Mouse (Mus musculus): ENCODE measurements around the gene Lgi4.

The Lgi4 gene

DNA sequence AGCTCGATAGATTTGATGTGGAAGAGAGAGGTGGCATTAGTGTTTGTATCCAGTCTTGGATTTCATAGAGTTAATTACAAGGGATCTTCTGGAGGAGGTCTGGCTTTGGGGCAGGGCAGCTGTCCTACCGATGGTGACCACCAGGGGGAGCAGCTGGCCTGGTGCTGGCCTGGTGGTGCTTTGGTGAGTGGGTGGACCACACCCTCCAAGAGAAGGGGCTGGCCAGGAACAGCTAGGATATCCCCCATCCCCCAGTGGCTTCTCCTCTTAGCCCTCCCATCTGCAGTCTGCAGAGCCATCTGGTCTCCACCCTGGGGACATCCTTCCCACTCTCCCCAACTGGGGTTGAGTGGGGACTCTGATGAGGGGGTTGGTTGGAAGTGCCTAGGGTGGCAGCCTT is at the start of gene Lgi4:
Gene Lgi4, plus strand, starts transcription at position 235 of the 400 bp plus-strand sequence.
- peak; percentile 40 to 71 for DNase-seq (ENCODE audit: low spot score in 2 of 2)

DNA sequence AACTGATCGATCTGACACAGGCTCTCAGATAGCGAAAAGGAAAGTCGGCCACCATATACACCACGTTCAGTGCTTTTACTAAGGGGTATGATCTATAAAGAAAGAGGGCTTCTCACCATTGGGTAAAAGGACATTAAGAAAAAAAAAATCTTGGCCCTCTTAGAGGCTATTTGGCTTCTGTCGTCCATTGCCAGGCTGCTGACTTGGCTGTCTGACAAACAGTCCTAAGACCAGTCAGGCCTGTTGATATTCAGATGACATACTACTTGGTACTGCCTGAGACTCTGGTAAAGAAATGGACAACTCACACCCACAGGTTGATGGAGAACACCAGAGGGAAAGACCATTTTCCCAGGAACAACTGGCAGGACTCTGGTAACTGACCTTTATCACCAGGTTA is 46.2 kb upstream of the Lgi4 start:
- DNase-seq (ENCODE audit: low spot score in 2 of 2), result no peak

- DNase-seq (ENCODE audit: low spot score in 2 of 2), result no peak
Observed at GRCm38 (mm10) chr7:31017104-31017901, 41.8 kb upstream of the Lgi4 start.

- DNase-seq (ENCODE audit: low spot score in 2 of 2), result no peak
Observed at GRCm38 (mm10) chr7:31028609-31029008, 30.5 kb upstream of the Lgi4 start.

DNA sequence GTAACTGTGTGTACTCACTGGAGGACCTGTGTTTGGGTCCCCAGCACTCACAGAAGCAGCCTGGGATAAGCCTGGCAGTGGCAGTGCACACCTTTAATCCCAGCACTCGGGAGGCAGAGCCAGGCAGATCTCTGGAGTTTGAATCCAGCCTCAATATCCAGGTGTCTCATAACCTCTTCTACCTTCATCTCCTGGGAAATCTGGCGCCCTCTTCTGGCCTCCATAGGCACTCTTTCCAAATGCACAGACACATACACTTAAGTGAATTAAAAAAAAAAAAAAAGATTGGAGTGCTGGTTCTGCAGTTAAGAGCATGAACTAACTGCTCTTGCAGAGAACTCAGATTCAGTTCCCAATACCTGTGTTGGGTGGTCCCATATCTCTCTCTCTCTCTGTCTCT is 28.4 kb upstream of the Lgi4 start:
- no peak for DNase-seq (ENCODE audit: low spot score in 2 of 2)

DNA sequence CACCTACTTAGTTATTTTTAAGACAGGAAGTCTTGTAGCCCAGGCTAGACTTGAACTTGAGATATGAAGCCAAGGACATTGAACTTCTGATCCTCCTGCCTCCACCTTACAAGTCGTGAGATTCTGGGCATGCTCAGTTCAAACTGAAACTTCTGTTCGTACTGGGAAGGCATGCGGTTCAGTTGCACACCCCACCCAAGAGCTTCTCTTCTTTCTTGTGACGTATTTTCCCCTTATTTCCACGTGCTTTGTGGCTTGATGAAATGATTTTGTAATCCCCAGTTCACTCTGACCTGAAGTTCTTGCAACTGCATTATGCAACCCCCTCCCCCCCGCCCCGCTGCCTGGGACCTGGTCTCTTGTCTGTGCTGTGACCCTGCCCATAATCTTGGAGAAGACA is 27.4 kb upstream of the Lgi4 start:
- DNase-seq (ENCODE audit: low spot score in 2 of 2), result no peak

DNA sequence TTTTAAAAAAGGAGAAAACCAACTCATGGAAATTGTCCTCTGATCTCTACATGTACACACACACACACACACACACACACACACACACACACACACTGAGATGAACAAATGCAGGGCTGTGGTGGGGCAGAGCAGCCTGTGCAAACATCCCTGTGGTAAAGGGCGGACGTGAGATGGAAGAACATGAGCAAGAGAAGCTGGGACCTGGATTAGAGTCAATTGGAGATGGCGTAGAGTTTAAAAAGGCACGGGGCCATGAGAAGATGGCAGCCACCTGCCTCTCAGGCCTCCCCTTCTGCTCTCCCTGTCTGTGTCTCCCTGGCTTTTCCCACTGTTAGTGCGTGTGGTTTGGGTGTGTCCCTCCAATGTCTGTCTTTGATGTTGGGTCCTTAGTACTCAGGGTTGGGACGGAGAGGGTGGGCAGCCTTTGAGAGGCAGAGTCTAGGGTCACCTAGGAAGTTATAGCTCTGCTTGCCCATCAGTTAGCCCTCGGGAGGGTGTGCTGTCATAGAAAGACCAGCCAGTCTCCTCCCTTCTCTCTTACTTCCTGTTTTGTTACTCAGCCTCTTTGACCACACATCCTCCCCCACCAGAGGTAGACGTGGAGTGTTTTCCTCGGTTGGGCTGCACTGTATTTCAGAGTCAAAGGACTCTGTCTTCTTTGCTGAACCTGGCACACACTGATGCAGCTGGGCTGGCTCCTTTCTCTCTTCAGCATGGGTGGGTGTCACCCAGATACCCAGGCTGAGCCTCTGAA is 25.6 kb upstream of the Lgi4 start:
- peak in 1 of 2 experiments; percentile 36 for DNase-seq (ENCODE audit: low spot score in 2 of 2)

DNA sequence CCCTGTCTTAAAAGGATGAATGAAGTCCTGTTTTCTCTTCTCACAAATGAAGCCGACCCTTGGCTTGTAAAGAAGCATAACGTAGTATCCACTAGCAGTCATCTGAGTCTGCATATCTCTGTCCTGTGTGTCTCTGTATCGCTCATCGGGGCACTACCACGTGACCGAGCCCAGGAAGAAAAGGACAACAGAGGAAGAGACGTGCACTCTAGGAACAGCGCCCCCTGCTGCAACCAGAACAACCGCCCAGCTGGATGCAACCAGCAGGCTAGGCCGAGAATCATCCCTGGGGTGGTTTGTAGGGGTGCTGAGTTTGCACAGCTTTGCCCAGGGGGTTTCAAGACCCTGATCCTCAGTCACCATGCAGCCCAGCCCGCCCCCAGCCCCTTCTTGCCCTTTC is 24.4 kb upstream of the Lgi4 start:
- DNase-seq (ENCODE audit: low spot score in 2 of 2), result peak in 1 of 2 experiments; percentile 43

- DNase-seq (ENCODE audit: low spot score in 2 of 2), result no peak
Observed at GRCm38 (mm10) chr7:31035291-31035690, 23.9 kb upstream of the Lgi4 start.

DNA sequence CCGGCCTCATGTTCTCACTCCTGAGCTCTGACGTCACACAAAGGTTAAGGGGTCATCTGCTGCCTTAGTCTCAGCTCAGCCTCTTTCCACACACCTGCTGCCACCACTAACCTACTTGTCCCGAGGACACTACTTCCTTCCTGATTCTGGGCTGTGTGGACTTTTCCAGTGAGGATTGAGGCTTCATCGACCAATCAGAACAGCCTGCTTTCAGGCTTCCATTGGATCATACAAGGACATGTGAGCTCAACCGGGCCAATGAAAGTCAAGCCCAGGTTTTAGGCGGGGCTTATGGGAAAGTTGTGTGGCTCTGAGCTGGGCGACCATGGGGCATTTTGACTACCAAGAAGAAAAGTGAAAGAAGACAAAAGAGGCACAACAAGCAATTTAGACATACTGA is 22.2 kb upstream of the Lgi4 start:
- no peak for DNase-seq (ENCODE audit: low spot score in 2 of 2)

GRCm38 (mm10) chr7:31037675-31038074 is 21.5 kb upstream of the Lgi4 start:
- DNase-seq (ENCODE audit: low spot score in 2 of 2), result no peak

DNA sequence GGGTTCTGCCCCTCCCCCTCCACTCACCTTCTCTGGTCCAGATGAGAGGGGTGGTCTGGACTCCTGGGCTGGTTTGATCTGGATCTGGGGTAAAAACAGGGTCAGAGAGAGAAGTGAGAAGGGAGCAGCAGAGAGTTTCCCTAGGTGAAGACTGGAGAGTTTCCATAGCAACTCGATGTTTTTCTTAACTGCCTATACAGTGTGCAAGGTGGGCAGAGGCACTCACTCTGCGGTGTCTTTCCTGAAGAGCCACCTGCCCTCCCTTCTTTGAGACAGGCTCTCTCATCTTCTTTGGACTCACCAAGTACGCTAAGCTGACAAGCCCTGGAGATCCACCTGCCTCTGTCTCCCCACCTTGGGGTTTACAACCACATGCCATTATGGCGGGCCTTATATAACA is 20.1 kb upstream of the Lgi4 start:
- DNase-seq (ENCODE audit: low spot score in 2 of 2), result no peak

GRCm38 (mm10) chr7:31040281-31041022 is 18.7 kb upstream of the Lgi4 start:
- DNase-seq (ENCODE audit: low spot score in 2 of 2), result no peak

GRCm38 (mm10) chr7:31041023-31041407 is 18.1 kb upstream of the Lgi4 start:
- no peak for DNase-seq (ENCODE audit: low spot score in 2 of 2)

DNA sequence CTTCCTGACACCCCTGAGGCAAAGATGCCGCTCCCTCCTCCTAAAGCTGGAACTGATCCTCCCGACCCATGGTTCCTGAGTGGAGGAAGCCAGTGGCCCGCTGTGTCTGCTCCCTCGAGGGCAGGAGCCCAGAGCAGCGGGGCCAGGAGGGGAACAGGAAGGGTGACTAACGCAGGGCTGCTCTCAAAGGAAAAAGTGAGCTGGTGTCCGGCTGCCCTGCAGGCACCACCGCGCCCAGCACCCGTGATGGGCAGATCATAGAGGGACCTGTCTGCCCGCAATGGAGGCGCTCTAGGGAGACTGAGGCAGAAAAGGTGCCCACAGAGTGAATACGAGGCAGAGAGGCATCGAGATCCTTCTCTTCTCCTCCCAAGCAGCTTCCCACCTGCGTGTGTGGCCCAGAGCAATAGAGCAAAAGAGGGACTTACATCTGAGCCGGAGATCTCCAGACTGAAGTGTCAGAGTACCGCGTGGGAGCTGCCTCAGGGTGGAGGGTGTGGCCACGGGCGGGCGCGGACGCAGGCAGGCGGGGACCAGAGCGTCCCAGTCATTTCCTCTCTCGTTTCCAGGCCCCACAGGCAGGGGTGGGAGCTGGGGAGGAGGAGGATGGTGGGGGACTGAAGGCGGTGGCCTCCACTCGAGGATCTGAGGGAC is 17.4 kb upstream of the Lgi4 start:
- peak; percentile 24 to 33 for DNase-seq (ENCODE audit: low spot score in 2 of 2)

GRCm38 (mm10) chr7:31042431-31042910 is 16.7 kb upstream of the Lgi4 start, which contains the start of gene Fxyd5:
Gene Fxyd5 (minus strand): TSS chr7:31042481.
- no peak for DNase-seq (ENCODE audit: low spot score in 2 of 2)

DNA sequence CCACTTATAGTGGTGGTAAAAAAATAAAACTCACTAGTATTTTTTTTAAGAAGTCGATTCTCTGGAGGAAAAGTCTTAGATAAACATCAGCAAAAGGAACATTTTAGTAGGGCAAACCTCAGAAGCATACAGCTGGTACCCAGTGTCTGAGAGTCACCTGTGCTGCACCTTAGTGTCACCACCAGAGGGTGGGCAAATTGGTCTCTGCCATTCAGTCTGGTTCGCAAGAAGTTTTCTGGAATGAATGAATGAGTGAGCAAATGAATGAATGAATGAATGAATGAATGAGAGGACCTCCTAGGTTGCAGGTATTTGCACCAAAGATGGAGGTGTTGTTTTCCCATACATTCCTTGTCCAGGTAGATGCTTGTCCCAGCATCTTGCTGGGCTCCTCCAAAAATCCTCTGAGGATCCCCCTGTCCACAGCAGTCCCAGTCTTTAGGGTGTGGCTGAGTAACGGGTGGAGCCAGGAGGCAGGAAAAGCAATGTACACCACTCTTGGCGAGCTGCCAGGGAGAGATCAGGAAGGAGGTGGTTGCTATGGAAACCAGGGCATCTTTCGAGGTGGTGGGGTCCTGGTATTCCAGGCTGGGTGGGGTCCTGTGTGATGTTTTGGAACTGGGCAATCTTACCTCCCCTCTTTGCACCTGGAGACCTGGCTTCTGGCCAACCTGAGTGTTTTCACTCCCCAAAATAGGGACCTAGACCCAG is 9.9 kb upstream of the Lgi4 start:
- DNase-seq (ENCODE audit: low spot score in 2 of 2), result no peak

GRCm38 (mm10) chr7:31049846-31050281 is 9.3 kb upstream of the Lgi4 start:
- DNase-seq (ENCODE audit: low spot score in 2 of 2), result no peak

- DNase-seq (ENCODE audit: low spot score in 2 of 2), result no peak
Observed at GRCm38 (mm10) chr7:31050487-31050886, 8.7 kb upstream of the Lgi4 start.

DNA sequence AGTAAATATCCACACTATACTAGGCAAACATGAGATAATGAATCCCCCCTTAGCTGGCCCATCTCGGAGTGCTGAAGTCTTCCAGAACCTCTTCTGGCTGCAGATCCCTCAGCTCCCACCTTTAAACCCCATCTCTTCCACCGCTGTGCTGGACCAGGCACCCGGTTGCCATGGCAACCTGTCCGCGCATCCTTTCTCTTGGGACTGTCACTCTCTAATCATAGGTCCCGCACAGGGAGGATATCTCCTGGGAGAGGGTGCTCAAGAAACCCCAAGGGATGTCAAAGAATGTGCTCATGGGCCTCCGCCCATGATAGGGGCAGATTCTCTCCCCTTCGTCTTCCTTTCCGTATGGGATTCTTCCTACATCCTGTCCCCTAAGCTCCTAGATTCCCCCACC is 8.2 kb upstream of the Lgi4 start:
- DNase-seq (ENCODE audit: low spot score in 2 of 2), result no peak

Measured in spleen, postnatal 14 days (tissue).